Mouse (Mus musculus): ENCODE measurements around the gene Pgghg. TPM values are rescaled to one million over a fixed set of nuclear protein-coding genes. Genes with fewer than 3 reads are reported as not detected.
"Not testable (repeated sequence)": the region's sequence is repeated elsewhere in the genome, so short reads cannot be mapped to it uniquely, and the experiment has no call there.

Pgghg gene
- polyA plus RNA-seq, 1 experiment from 2014 or later, result 10.4 TPM

GRCm38 (mm10) chr7:140962733-140963132 lies 21.5 kb downstream of the Pgghg start:
- no peak overlapping the region for H3K4me2 ChIP-seq
- H3K4me1 ChIP-seq (replicated peaks), result peaks cover 7% of the 10 kb centered on the region; the same call in 1 of the 2 replicates
- peaks cover 10% of the 10 kb centered on the region; the same call in 1 of the 2 replicates for H3K27me3 ChIP-seq
- H3K4me3 ChIP-seq, result no peak overlapping the region
- H3K36me3 ChIP-seq, result no peaks in the 10 kb centered on the region
- ATAC-seq (ENCODE audit: low FRiP score), result no peak
- H3K9me3 ChIP-seq, result no peaks in the 10 kb centered on the region
- no peak overlapping the region for H3K27ac ChIP-seq
- WGBS, result 57% methylated on average over 2 of the region's 2 CpGs
- no peak overlapping the region for H3K9ac ChIP-seq

- ATAC-seq (ENCODE audit: low FRiP score), result no peak
- no peaks in the 10 kb centered on the region for H3K36me3 ChIP-seq
- WGBS, result 90% methylated on average over 4 of the region's 4 CpGs
- peaks cover 21% of the 10 kb centered on the region for H3K27me3 ChIP-seq
- no peaks in the 10 kb centered on the region for H3K4me1 ChIP-seq (replicated peaks)
- no peak within 1 kb of the TSS for H3K4me2 ChIP-seq
- no peak within 1 kb of the TSS for H3K9ac ChIP-seq
- H3K27ac ChIP-seq, result no peak within 1 kb of the TSS
- no peaks in the 10 kb centered on the region for H3K9me3 ChIP-seq
- H3K4me3 ChIP-seq, result no peak within 1 kb of the TSS
These were observed 25.7 kb downstream of the Pgghg start, which contains the start of gene Ifitm1 for GRCm38 (mm10) chr7:140966921-140967320. Gene Ifitm1 (plus strand): TSS chr7:140967221.

- no peak overlapping the region for H3K9ac ChIP-seq
- 7% methylated on average over 14 of the region's 14 CpGs for WGBS
These were observed 26.8 kb downstream of the Pgghg start for GRCm38 (mm10) chr7:140967862-140968591.

GRCm38 (mm10) chr7:140968710-140969109 lies 27.5 kb downstream of the Pgghg start:
- H3K36me3 ChIP-seq; H3K4me2 ChIP-seq; H3K9me3 ChIP-seq; ATAC-seq (ENCODE audit: low FRiP score); H3K4me1 ChIP-seq (replicated peaks); H3K27ac ChIP-seq; H3K9ac ChIP-seq; H3K4me3 ChIP-seq: not testable (repeated sequence)
- WGBS, result 16% methylated on average over 3 of the region's 3 CpGs
- peaks cover 21% of the 10 kb centered on the region for H3K27me3 ChIP-seq

More at GRCm38 (mm10) chr7:140967862-140968591, 26.8 kb downstream of the Pgghg start:
- Histone ChIP-seq H3K27ac (no peak overlapping the region), H3K4me2 (no peak overlapping the region), H3K9me3 (no peaks in the 10 kb centered on the region), H3K4me3 (no peak overlapping the region), H3K36me3 (no peaks in the 10 kb centered on the region), H3K4me1 (replicated peaks) (no peaks in the 10 kb centered on the region), H3K27me3 (peaks cover 21% of the 10 kb centered on the region)
- no peak for ATAC-seq (ENCODE audit: low FRiP score)

GRCm38 (mm10) chr7:140970931-140971330 lies 29.7 kb downstream of the Pgghg start:
- no peak overlapping the region for H3K4me2 ChIP-seq
- no peak for ATAC-seq (ENCODE audit: low FRiP score)
- peaks cover 23% of the 10 kb centered on the region for H3K27me3 ChIP-seq
- no peaks in the 10 kb centered on the region for H3K36me3 ChIP-seq
- 45% methylated on average over 7 of the region's 7 CpGs for WGBS
- H3K4me1 ChIP-seq (replicated peaks), result peaks cover 9% of the 10 kb centered on the region; the same call in 1 of the 2 replicates
- H3K27ac ChIP-seq, result no peak overlapping the region
- no peak overlapping the region for H3K9ac ChIP-seq
- H3K9me3 ChIP-seq, result no peaks in the 10 kb centered on the region
- H3K4me3 ChIP-seq, result no peak overlapping the region

GRCm38 (mm10) chr7:140971479-140972171 lies 30.4 kb downstream of the Pgghg start:
- peaks cover 23% of the 10 kb centered on the region for H3K27me3 ChIP-seq
- H3K4me1 ChIP-seq (replicated peaks), result peaks cover 9% of the 10 kb centered on the region; the same call in 1 of the 2 replicates
- ATAC-seq (ENCODE audit: low FRiP score), result no peak
- WGBS, result 87% methylated on average over 8 of the region's 8 CpGs
- no peak overlapping the region for H3K4me2 ChIP-seq
- H3K36me3 ChIP-seq, result no peaks in the 10 kb centered on the region
- H3K9ac ChIP-seq, result no peak overlapping the region
- no peaks in the 10 kb centered on the region for H3K9me3 ChIP-seq
- no peak overlapping the region for H3K27ac ChIP-seq
- no peak overlapping the region for H3K4me3 ChIP-seq

GRCm38 (mm10) chr7:140973396-140974165 lies 32.4 kb downstream of the Pgghg start:
- Histone ChIP-seq H3K9me3 (no peaks in the 10 kb centered on the region), H3K36me3 (no peaks in the 10 kb centered on the region), H3K27ac (no peak overlapping the region), H3K4me1 (replicated peaks) (peaks cover 9% of the 10 kb centered on the region; the same call in 1 of the 2 replicates), H3K9ac (no peak overlapping the region), H3K27me3 (peaks cover 14% of the 10 kb centered on the region; the same call in 1 of the 2 replicates), H3K4me2 (no peak overlapping the region), H3K4me3 (no peak overlapping the region)
- ATAC-seq (ENCODE audit: low FRiP score), result no peak
- 18% methylated on average over 14 of the region's 14 CpGs for WGBS

- 15% methylated on average over 9 of the region's 9 CpGs for WGBS
- no peaks in the 10 kb centered on the region for H3K9me3 ChIP-seq
- H3K9ac ChIP-seq, result no peak overlapping the region
- no peak for ATAC-seq (ENCODE audit: low FRiP score)
- H3K36me3 ChIP-seq, result no peaks in the 10 kb centered on the region
- H3K27me3 ChIP-seq, result 0 out of 2 replicates have a peak, but pooled peaks cover 7% of the 10 kb centered on the region
- H3K27ac ChIP-seq, result no peak overlapping the region
- H3K4me2 ChIP-seq, result no peak overlapping the region
- H3K4me3 ChIP-seq, result no peak overlapping the region
- H3K4me1 ChIP-seq (replicated peaks), result peaks cover 9% of the 10 kb centered on the region; the same call in 1 of the 2 replicates
These were observed 33.7 kb downstream of the Pgghg start for GRCm38 (mm10) chr7:140974940-140975339.

- WGBS, result 30% methylated on average over 3 of the region's 3 CpGs
- no peak for ATAC-seq (ENCODE audit: low FRiP score)
- Histone ChIP-seq H3K4me1 (replicated peaks) (peaks cover 9% of the 10 kb centered on the region; the same call in 1 of the 2 replicates), H3K36me3 (no peaks in the 10 kb centered on the region), H3K9me3 (no peaks in the 10 kb centered on the region), H3K27ac (no peak overlapping the region), H3K4me2 (no peak overlapping the region), H3K9ac (no peak overlapping the region), H3K27me3 (0 out of 2 replicates have a peak, but pooled peaks cover 2% of the 10 kb centered on the region), H3K4me3 (no peak overlapping the region)
These were observed 34.3 kb downstream of the Pgghg start for GRCm38 (mm10) chr7:140975465-140975864.

- H3K9me3 ChIP-seq; ATAC-seq (ENCODE audit: low FRiP score); H3K4me1 ChIP-seq (replicated peaks); H3K4me3 ChIP-seq; H3K4me2 ChIP-seq; H3K27ac ChIP-seq; H3K9ac ChIP-seq; H3K27me3 ChIP-seq; H3K36me3 ChIP-seq: not testable (repeated sequence)
- WGBS, result 90% methylated on average over 9 of the region's 9 CpGs
These were observed 35.5 kb downstream of the Pgghg start for GRCm38 (mm10) chr7:140976720-140977119.

GRCm38 (mm10) chr7:140981704-140982103 lies 40.5 kb downstream of the Pgghg start:
- H3K4me1 ChIP-seq (replicated peaks), result no peaks in the 10 kb centered on the region
- H3K27me3 ChIP-seq, result no peaks in the 10 kb centered on the region
- H3K4me2 ChIP-seq, result no peak overlapping the region
- no peak overlapping the region for H3K9ac ChIP-seq
- H3K4me3 ChIP-seq, result no peak overlapping the region
- ATAC-seq (ENCODE audit: low FRiP score), result no peak
- H3K36me3 ChIP-seq, result no peaks in the 10 kb centered on the region
- no peak overlapping the region for H3K27ac ChIP-seq
- H3K9me3 ChIP-seq, result no peaks in the 10 kb centered on the region
- WGBS, result 91% methylated on average over 8 of the region's 8 CpGs

GRCm38 (mm10) chr7:140982971-140983370 lies 41.8 kb downstream of the Pgghg start:
- Histone ChIP-seq H3K9ac (no peak overlapping the region), H3K36me3 (no peaks in the 10 kb centered on the region), H3K4me3 (no peak overlapping the region), H3K4me1 (replicated peaks) (no peaks in the 10 kb centered on the region), H3K4me2 (no peak overlapping the region), H3K9me3 (no peaks in the 10 kb centered on the region), H3K27ac (no peak overlapping the region), H3K27me3 (no peaks in the 10 kb centered on the region)
- WGBS, result 91% methylated on average over 7 of the region's 7 CpGs
- ATAC-seq (ENCODE audit: low FRiP score), result no peak
